Mouse (Mus musculus) thymus, adult 2 months (tissue): ENCODE measurements around the gene Mrps16. TPM values are rescaled to one million over a fixed set of nuclear protein-coding genes. Genes with fewer than 3 reads are reported as not detected.
A peak's percentile ranks its signal among the peaks of the same experiment; 100 is the strongest.

Source experiments
- DNase-seq: peaks from one replicate; pipeline ENCODE4 v3.0.0; 2021
- H3K27ac ChIP-seq: fragments of 200-500 bp; 2 replicates; pipeline ENCODE4 v1.5.1; 2012; ENCODE audit warnings: low read length, control low read depth; ENCODE audit not compliant: control insufficient read depth, insufficient read depth
- H3K27me3 ChIP-seq: fragments of 200-500 bp; 2 replicates; pipeline ENCODE4 v1.6.1; 2012; ENCODE audit warnings: mild to moderate bottlenecking, low read length, moderate library complexity, mixed read lengths; ENCODE audit not compliant: control insufficient read depth, insufficient read depth
- H3K36me3 ChIP-seq: fragments of 200-500 bp; 2 replicates; pipeline ENCODE4 v1.6.1; 2012; ENCODE audit warnings: mild to moderate bottlenecking, low read length, moderate library complexity; ENCODE audit not compliant: control insufficient read depth, insufficient read depth
- H3K4me1 ChIP-seq: fragments of 200-500 bp; replicated peaks from 2 replicates; pipeline ENCODE4 v1.6.1; 2012; ENCODE audit warnings: low read length; ENCODE audit not compliant: control insufficient read depth, insufficient read depth
- H3K4me3 ChIP-seq: fragments of 200-500 bp; 2 replicates; pipeline ENCODE4 v1.5.1; 2012; ENCODE audit warnings: mild to moderate bottlenecking, low read length, control low read depth, moderate library complexity; ENCODE audit not compliant: control insufficient read depth, insufficient read depth
- CTCF ChIP-seq: fragments of 200-500 bp; IDR thresholded peaks from 2 replicates; pipeline ENCODE4 v1.5.1; 2012; ENCODE audit warnings: mild to moderate bottlenecking, control low read depth, low read length, moderate library complexity, borderline replicate concordance; ENCODE audit not compliant: control insufficient read depth, poor library complexity, insufficient read depth; ENCODE audit errors: extremely low read depth
- POLR2A ChIP-seq: fragments of 200-500 bp; IDR thresholded peaks from 2 replicates; pipeline ENCODE4 v1.6.1; 2012; ENCODE audit warnings: mild to moderate bottlenecking, low read length, control low read depth, moderate library complexity; ENCODE audit not compliant: control insufficient read depth, poor library complexity, insufficient read depth; ENCODE audit errors: extremely low read depth
- WGBS: fragments of 180-500 bp; shearing (Covaris S2); methylation state at CpG from one replicate; pipeline ENCODE4 v1.1.7; 2018; 5-methylcytosine and 5-hydroxymethylcytosine counted together
- polyA plus RNA-seq: library from polyadenylated mRNA; depleted of rRNA; stranded (reverse); fragments of >200 nt; gene quantifications from 2 replicates; pipeline ENCODE4 v1.2.3, GENCODE M21; 2012

Gene Mrps16
- polyA plus RNA-seq, 1 experiment = 56.3 TPM

- H3K27me3 ChIP-seq = no peaks in the 10 kb centered on the region
- H3K4me3 ChIP-seq = peak within 1 kb of the TSS; percentile 95
- H3K4me1 ChIP-seq = peaks cover 13% of the 10 kb centered on the region; the same call in 1 of the 2 replicates
- peaks cover 20% of the 10 kb centered on the region for H3K36me3 ChIP-seq
- under 1% methylated on average over 59 of the region's 59 CpGs for WGBS
- peak within 1 kb of the TSS; percentile 88 for H3K27ac ChIP-seq
- TF ChIP-seq POLR2A (0 out of 2 replicates have a peak, but pooled peaks have one; percentile 45), CTCF (peak; percentile 49; the same call in 1 of the 2 replicates)
- DNase-seq = peak; percentile 96
Observed at GRCm38 (mm10) chr14:20388441-20389129, 4.8 kb downstream of the Mrps16 start, which contains the start of gene Dnajc9. Gene Dnajc9, minus strand, starts transcription at chr14:20388910.

- no peak for TF ChIP-seq CTCF
- no peak for TF ChIP-seq POLR2A
- no peak for DNase-seq
- peaks cover 11% of the 10 kb centered on the region for H3K4me1 ChIP-seq
- peaks cover 22% of the 10 kb centered on the region for H3K36me3 ChIP-seq
- no peak overlapping the region for H3K4me3 ChIP-seq
- peak overlapping the region; percentile 78 for H3K27ac ChIP-seq
- 38% methylated on average over 9 of the region's 9 CpGs for WGBS
- no peaks in the 10 kb centered on the region for H3K27me3 ChIP-seq
Observed at GRCm38 (mm10) chr14:20379753-20380430, 13.5 kb downstream of the Mrps16 start.

- no peak for TF ChIP-seq POLR2A
- TF ChIP-seq CTCF = no peak
- 22% methylated on average over 5 of the region's 5 CpGs for WGBS
- peaks cover 11% of the 10 kb centered on the region for H3K4me1 ChIP-seq
- peaks cover 22% of the 10 kb centered on the region for H3K36me3 ChIP-seq
- H3K4me3 ChIP-seq = no peak overlapping the region
- no peak for DNase-seq
- peak overlapping the region; percentile 78 for H3K27ac ChIP-seq
- H3K27me3 ChIP-seq = no peaks in the 10 kb centered on the region
Observed at GRCm38 (mm10) chr14:20379087-20379640, 14.3 kb downstream of the Mrps16 start.

GRCm38 (mm10) chr14:20378313-20379061 is 14.9 kb downstream of the Mrps16 start:
- DNase-seq = peak; percentile 65
- Histone ChIP-seq H3K4me3 (peak overlapping the region; percentile 59), H3K27ac (peak overlapping the region; percentile 89), H3K27me3 (no peaks in the 10 kb centered on the region), H3K36me3 (peaks cover 23% of the 10 kb centered on the region), H3K4me1 (peaks cover 11% of the 10 kb centered on the region)
- WGBS = 17% methylated on average over 13 of the region's 13 CpGs
- TF ChIP-seq POLR2A (no peak), CTCF (peak; percentile 79; the same call in 1 of the 2 replicates)

- TF ChIP-seq POLR2A = no peak
- TF ChIP-seq CTCF = no peak
- 85% methylated on average over 4 of the region's 4 CpGs for WGBS
- no peak for DNase-seq
- H3K27ac ChIP-seq = no peak overlapping the region
- H3K27me3 ChIP-seq = no peaks in the 10 kb centered on the region
- H3K36me3 ChIP-seq = peaks cover 25% of the 10 kb centered on the region; the same call in 1 of the 2 replicates
- peaks cover 11% of the 10 kb centered on the region for H3K4me1 ChIP-seq
- no peak overlapping the region for H3K4me3 ChIP-seq
Observed at GRCm38 (mm10) chr14:20377112-20377521, 16.3 kb downstream of the Mrps16 start.

GRCm38 (mm10) chr14:20371854-20372253 is 21.6 kb downstream of the Mrps16 start:
- DNase-seq = no peak
- 84% methylated on average over 1 of the region's 1 CpGs for WGBS
- Histone ChIP-seq H3K4me1 (no peaks in the 10 kb centered on the region), H3K36me3 (peaks cover 28% of the 10 kb centered on the region; the same call in 1 of the 2 replicates), H3K27ac (no peak overlapping the region), H3K4me3 (no peak overlapping the region), H3K27me3 (no peaks in the 10 kb centered on the region)
- TF ChIP-seq POLR2A = no peak
- TF ChIP-seq CTCF = no peak
